Mouse (Mus musculus) kidney, adult 11 months (tissue): Measurements from ENCODE around the gene Babam2.
"Not testable (repeated sequence)": the region's sequence is repeated elsewhere in the genome, so short reads cannot be mapped to it uniquely, and the experiment has no call there.

Experiments
- DNase-seq: peaks from one replicate; pipeline ENCODE4 v3.0.0; 2022

Babam2 gene

DNA sequence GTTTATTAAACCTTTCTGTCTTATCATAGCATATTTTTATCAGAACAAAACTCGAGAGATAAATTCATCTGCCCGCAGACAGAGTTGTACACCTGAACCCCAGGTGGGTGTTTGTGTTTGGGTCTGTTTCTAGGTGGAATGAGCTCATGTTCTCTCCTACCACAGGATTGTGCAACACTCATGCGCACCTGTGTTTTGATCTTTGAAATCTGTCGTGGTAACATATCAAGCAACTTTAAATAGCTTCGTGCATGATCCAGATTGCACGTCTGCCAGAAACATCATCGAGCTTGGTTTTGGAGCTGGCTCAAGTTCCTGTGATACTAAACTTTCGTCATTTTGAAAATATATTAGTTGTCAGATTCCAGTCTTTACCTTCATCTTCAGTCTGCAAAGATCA lies 251.9 kb downstream of the Babam2 start:
- no peak for DNase-seq

DNA sequence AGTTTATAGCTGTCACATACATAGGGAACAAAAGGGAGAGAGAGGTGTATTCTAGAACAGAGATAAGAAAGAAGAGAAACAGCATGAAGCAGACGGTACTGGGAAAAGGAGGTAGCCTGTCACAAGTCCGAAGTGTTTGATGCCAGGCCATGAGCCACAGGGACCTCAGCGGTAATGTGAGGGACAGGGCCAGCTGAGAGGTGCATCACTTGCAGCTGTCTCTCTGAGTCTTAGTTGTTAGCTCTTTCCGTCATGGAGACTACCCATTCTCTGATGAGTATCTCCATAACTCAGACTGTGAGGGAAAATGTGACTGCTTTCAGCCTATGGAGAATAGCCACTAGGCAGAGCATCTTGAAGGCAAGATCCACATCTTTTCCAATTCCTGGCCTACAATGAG lies 253.0 kb downstream of the Babam2 start:
- no peak for DNase-seq

- DNase-seq: no peak
These were observed 257.7 kb downstream of the Babam2 start for GRCm38 (mm10) chr5:31955184-31955583.

DNA sequence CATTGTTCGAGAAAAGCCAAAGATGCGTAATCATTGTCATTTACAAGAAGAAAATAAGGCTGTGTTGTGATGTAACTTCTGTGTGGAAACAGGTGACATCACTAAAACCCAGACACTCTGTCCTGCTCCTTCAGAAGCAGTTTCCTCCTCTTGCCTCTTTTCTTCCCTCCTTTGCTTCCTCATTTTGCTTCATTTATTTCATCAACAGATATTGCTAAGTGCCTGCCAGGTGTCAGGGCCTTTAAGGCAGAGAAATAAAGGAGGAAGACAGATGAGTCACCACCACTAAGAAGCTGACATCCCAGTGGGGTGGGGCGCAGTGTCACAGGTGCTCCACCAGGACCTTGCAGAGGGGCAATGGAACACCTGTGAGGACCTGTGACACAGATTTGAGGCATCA lies 258.9 kb downstream of the Babam2 start:
- no peak for DNase-seq

GRCm38 (mm10) chr5:31959886-31960285 lies 262.4 kb downstream of the Babam2 start:
- peak; percentile 18 for DNase-seq

- DNase-seq: no peak
These were observed 263.9 kb downstream of the Babam2 start for GRCm38 (mm10) chr5:31961423-31961822.

DNA sequence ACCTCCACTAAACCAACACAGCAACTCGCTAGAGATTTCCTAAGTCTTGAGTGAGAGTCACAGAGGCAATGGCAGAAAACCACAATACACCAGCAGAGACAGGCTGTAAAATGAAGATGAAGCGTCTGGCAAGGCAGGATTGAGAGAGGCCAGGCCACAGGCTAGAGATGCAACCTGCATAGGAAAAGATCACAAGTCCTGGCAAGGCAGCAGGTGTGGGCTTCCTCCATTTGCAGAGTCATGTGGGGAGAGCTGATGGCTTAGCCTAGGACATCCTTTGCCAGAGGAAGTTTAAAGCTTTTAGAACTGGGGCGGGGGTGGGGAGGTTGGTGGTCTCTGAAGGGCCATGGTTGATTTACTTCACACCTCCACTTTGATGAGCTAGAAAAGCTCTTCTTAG lies 264.9 kb downstream of the Babam2 start:
- DNase-seq: no peak

GRCm38 (mm10) chr5:31963352-31963751 lies 265.9 kb downstream of the Babam2 start:
- no peak for DNase-seq

GRCm38 (mm10) chr5:31963851-31964250 lies 266.4 kb downstream of the Babam2 start:
- DNase-seq: no peak

- DNase-seq: no peak
These were observed 269.3 kb downstream of the Babam2 start for GRCm38 (mm10) chr5:31966741-31967140.

DNA sequence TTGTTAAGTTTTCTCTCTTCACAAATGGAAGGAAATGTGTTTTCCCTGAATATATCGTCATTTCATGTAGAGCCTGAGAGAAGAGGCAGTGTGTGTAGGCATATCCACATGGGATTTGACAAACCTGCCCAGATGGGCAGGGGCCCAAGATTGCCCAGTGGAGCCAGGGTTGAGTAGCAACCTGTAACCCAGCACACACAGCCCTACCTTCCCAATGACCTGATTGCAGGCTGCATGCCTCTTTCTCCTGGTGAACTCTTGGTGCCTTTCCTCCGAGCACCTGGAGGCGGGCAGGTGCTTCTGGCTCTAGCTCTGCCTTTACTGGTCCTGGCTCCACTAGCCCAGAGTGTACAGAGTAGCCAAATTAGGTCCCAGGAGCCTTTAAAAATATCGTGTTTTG lies 270.0 kb downstream of the Babam2 start:
- no peak for DNase-seq

DNA sequence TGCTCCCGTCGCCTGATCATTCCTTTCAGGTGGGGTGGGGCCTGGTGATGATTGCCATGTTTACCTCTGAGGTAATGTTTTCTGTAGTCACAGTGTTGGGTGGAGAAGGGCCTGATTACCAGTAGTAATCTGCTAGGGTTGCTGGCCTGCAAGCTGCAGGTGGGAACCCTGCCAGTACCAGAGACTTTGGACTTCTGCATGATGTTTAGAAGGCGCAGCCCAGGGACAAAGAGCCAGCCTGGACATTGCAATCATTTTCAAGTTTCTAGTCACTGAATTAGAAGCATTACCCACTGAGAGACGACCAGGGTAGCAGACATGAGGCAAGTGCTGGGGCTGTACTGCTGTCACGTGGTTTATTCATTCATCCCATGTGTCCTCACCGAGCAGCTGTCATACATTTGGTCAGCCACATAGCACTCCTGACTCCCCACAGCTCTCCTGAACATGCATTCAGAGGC lies 270.6 kb downstream of the Babam2 start:
- peak; percentile 84 for DNase-seq

- DNase-seq: not testable (repeated sequence)
These were observed 274.9 kb downstream of the Babam2 start for GRCm38 (mm10) chr5:31972416-31972815.

DNA sequence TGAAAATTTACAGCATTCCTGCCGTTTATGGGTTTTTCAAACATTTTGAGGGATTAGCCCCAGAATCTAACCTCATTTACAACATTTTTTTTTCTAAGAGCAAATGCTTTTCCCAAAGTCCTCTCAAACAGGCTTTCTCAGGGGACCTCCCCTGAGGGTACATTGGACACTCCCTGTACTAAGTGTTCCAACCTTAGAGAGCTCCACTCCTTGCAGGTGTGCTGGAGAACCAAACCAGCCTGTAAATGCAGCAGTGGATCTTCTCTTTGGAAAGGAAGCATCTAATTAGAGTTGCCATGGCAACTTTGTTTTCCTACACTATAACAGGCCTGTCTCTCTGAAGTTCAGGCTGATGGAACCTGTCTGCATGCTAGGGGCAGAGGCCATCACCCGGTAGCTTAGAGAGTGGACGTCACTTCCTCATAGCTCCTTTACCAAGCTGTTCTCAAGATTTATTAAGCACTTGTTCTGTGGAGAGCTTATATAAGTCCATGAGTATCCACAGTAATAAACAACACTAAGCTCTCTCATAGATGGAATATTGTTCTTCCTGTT lies 277.2 kb downstream of the Babam2 start:
- no peak for DNase-seq

- no peak for DNase-seq
These were observed 284.6 kb downstream of the Babam2 start for GRCm38 (mm10) chr5:31982061-31982460.

GRCm38 (mm10) chr5:31983161-31983560 lies 285.7 kb downstream of the Babam2 start:
- no peak for DNase-seq

GRCm38 (mm10) chr5:31983817-31984368 lies 286.4 kb downstream of the Babam2 start:
- DNase-seq: no peak

DNA sequence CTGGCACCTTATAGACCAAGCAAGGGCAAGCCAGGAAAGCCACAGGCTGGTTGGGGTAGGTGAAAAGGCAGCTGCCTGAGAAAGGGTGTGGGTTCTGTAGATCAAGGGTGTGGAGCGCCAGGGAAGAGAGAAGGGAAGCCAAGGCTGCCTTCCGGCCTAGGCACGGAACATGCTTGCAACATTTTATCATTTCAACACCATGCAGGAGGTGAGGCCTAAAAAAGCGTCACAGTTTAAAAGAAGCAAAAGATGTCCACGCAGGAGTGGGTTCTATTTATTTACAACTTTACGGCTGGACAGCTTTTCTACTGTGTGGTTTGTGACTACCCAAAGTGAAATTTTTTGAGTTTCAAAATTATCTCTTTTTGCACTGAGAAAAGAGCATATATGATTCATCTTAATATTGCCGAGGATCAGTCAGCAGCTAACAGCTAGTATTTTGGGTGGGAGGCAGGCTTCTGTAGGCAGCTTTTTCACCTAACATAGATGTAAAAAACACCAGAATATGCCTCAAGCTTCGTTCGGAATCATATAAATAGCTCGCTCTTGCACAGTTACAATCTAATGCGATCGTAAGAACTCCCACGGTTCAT lies 287.0 kb downstream of the Babam2 start:
- no peak for DNase-seq

DNA sequence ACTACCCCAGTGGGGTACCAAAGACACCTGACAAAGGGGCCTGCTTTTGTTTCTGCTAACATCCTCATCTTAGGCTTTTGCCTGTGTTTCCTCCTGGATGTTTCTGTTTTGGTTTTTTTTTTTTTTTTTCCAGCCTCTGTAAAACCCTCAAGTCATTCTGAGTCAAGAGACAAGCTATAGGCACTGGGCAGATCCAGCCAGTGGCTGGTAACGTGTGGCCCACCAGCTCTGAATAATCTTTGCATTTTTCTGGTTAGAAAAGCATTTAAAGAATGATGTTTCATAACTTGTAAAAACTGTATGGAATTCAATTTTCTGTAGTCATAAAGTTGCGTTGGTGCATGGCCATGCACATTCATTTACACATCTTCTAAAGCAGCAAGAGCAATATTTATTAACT lies 287.5 kb downstream of the Babam2 start:
- no peak for DNase-seq

GRCm38 (mm10) chr5:31987541-31988307 lies 290.2 kb downstream of the Babam2 start:
- DNase-seq: no peak

- peak; percentile 12 for DNase-seq
These were observed 299.9 kb downstream of the Babam2 start for GRCm38 (mm10) chr5:31997189-31997954.

- no peak for DNase-seq
These were observed 301.3 kb downstream of the Babam2 start for GRCm38 (mm10) chr5:31998806-31999205.

DNA sequence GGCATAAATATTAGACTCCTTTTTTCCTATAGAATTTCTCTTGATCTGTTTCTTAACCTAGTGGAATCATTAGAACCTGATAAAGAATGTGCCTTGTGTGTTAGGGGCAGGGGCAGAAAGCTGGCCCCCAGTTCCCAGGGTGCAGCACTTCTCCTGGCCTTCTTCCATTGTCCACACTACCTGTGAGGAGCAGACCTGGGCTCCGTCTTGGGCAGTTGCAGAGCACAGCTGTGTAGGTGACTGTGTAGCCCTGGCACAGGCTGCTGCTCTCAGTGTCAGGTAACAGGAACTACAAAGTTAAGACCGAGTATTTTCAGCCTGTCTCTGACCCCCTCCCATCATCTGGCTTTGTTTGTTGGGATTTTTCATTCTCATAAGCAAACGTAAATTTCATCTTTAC lies 302.6 kb downstream of the Babam2 start:
- DNase-seq: no peak
